Mouse (Mus musculus) ovary, postnatal 10 days (tissue): ENCODE measurements around the gene Prmt8.

Source experiments
- DNase-seq: peaks from one replicate; pipeline ENCODE4 v3.0.0; 2022; ENCODE audit warnings: low spot score

The Prmt8 gene

GRCm38 (mm10) chr6:127769275-127770156 is at the start of gene Prmt8:
TSS of gene Prmt8 (minus strand) at chr6:127769472.
- DNase-seq, result no peak

GRCm38 (mm10) chr6:127803046-127803729 is 33.9 kb upstream of the Prmt8 start:
- DNase-seq, result no peak

GRCm38 (mm10) chr6:127802211-127802610 is 32.9 kb upstream of the Prmt8 start:
- DNase-seq, result no peak

- no peak for DNase-seq
Observed at GRCm38 (mm10) chr6:127790023-127790422, 20.8 kb upstream of the Prmt8 start.

GRCm38 (mm10) chr6:127770806-127771205 is 1.5 kb upstream of the Prmt8 start:
- no peak for DNase-seq

GRCm38 (mm10) chr6:127768621-127769274 is 524 bp downstream of the Prmt8 start:
- DNase-seq, result no peak

- peak; percentile 56 for DNase-seq
Observed at GRCm38 (mm10) chr6:127767706-127768493, 1.4 kb downstream of the Prmt8 start.

GRCm38 (mm10) chr6:127767201-127767705 is 2.0 kb downstream of the Prmt8 start:
- DNase-seq, result no peak

GRCm38 (mm10) chr6:127766641-127767200 is 2.6 kb downstream of the Prmt8 start:
- DNase-seq, result no peak

GRCm38 (mm10) chr6:127766041-127766604 is 3.1 kb downstream of the Prmt8 start:
- no peak for DNase-seq

- no peak for DNase-seq
Observed at GRCm38 (mm10) chr6:127765573-127765972, 3.7 kb downstream of the Prmt8 start.

GRCm38 (mm10) chr6:127758264-127758663 is 11.0 kb downstream of the Prmt8 start:
- no peak for DNase-seq

- DNase-seq, result no peak
Observed at GRCm38 (mm10) chr6:127757667-127758167, 11.6 kb downstream of the Prmt8 start.

GRCm38 (mm10) chr6:127756856-127757255 is 12.4 kb downstream of the Prmt8 start:
- DNase-seq, result no peak

GRCm38 (mm10) chr6:127753228-127753627 is 16.0 kb downstream of the Prmt8 start:
- no peak for DNase-seq

GRCm38 (mm10) chr6:127752681-127753080 is 16.6 kb downstream of the Prmt8 start:
- no peak for DNase-seq

- DNase-seq, result no peak
Observed at GRCm38 (mm10) chr6:127751499-127751898, 17.8 kb downstream of the Prmt8 start.

GRCm38 (mm10) chr6:127748793-127749192 is 20.5 kb downstream of the Prmt8 start:
- no peak for DNase-seq

GRCm38 (mm10) chr6:127742290-127742689 is 27.0 kb downstream of the Prmt8 start:
- no peak for DNase-seq

- no peak for DNase-seq
Observed at GRCm38 (mm10) chr6:127741162-127741561, 28.1 kb downstream of the Prmt8 start.

GRCm38 (mm10) chr6:127740711-127741110 is 28.6 kb downstream of the Prmt8 start:
- DNase-seq, result no peak
